Mouse (Mus musculus) brain, embryonic 14.5 days (tissue): Measurements from ENCODE around the gene H2afy.

ENCODE experiments used
- CTCF ChIP-seq: fragments of 200-500 bp; IDR thresholded peaks from 2 replicates; pipeline ENCODE4 v1.5.1; 2012; ENCODE audit warnings: inconsistent platforms, mild to moderate bottlenecking, moderate library complexity, borderline replicate concordance; ENCODE audit not compliant: insufficient read depth, insufficient read length; ENCODE audit errors: extremely low read depth
- POLR2A ChIP-seq: fragments of 200-500 bp; IDR thresholded peaks from 2 replicates; pipeline ENCODE4 v1.6.1; 2012; ENCODE audit warnings: mild to moderate bottlenecking, inconsistent platforms, borderline replicate concordance; ENCODE audit not compliant: poor library complexity, insufficient read depth, insufficient read length, severe bottlenecking; ENCODE audit errors: extremely low read depth

DNA sequence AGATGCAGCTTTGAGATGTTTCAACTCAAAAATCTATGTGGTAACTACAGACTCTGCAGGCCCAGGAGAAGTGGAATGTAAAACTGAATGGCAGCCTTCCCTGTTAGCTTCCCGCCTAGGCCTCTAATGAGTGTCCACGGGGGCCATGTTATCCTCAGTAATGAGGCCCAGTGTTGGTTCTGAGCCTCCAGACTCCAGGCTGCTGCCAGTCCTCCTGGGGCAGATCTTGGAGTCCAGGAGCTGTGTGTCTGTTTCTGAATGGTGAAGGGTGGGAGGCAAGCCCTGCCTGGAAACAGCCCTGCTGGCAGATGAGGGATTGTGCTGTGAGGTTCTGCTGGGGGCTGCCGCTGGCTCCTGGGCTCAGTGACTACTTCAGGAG, 32.2 kb upstream of the H2afy start:
- TF ChIP-seq POLR2A, result no peak
- no peak for TF ChIP-seq CTCF
